Mouse (Mus musculus) embryonic facial prominence, embryonic 11.5 days (tissue): ENCODE measurements at regions not wholly inside any gene's neighbourhood (a gene's known extent, or its start where the extent isn't known, plus 50 kb on each side); places are given as distances from the start of the nearest gene placed in this dataset.

Source experiments
- ATAC-seq: fragments of 200-750 bp; cut with Nextera tagmentation; replicated peaks from 2 replicates; pipeline ENCODE4 v1.8.0; 2017; ENCODE audit warnings: low read depth; ENCODE audit not compliant: insufficient number of reproducible peaks, low FRiP score, low TSS enrichment
- DNase-seq: peaks from one replicate; pipeline ENCODE4 v3.0.0-alpha.2; 2015; ENCODE audit warnings: low spot score
- H3K27ac ChIP-seq: fragments of 300-500 bp; sonication (generic); replicated peaks from 2 replicates; pipeline ENCODE4 v1.5.1; 2014; ENCODE audit warnings: mild to moderate bottlenecking, low read depth, low read length, control low read depth
- H3K27me3 ChIP-seq: fragments of 300-500 bp; sonication (generic); 2 replicates; pipeline ENCODE4 v1.6.1; 2014; ENCODE audit warnings: mild to moderate bottlenecking, low read length, moderate library complexity, mixed read lengths; ENCODE audit not compliant: control insufficient read depth, insufficient read depth
- H3K36me3 ChIP-seq: fragments of 300-500 bp; sonication (generic); replicated peaks from 2 replicates; pipeline ENCODE4 v1.6.1; 2014; ENCODE audit warnings: low read depth, mild to moderate bottlenecking, low read length, moderate library complexity, mixed read lengths; ENCODE audit not compliant: control insufficient read depth, insufficient read depth
- H3K4me1 ChIP-seq: fragments of 300-500 bp; sonication (generic); 2 replicates; pipeline ENCODE4 v1.6.1; 2014; ENCODE audit warnings: low read length, mixed read lengths; ENCODE audit not compliant: control insufficient read depth, insufficient read depth
- H3K4me2 ChIP-seq: fragments of 300-500 bp; sonication (generic); 2 replicates; pipeline ENCODE4 v1.6.1; 2014; ENCODE audit warnings: low read depth, mild to moderate bottlenecking, control low read depth, low read length, moderate library complexity
- H3K4me3 ChIP-seq: fragments of 300-500 bp; sonication (generic); 2 replicates; pipeline ENCODE4 v1.5.1; 2014; ENCODE audit warnings: low read depth, low read length, control low read depth
- H3K9ac ChIP-seq: fragments of 300-500 bp; sonication (generic); replicated peaks from 2 replicates; pipeline ENCODE4 v1.6.1; 2014; ENCODE audit warnings: mild to moderate bottlenecking, control low read depth, low read length
- H3K9me3 ChIP-seq: fragments of 300-500 bp; sonication (generic); replicated peaks from 2 replicates; pipeline ENCODE4 v1.6.1; 2016; ENCODE audit warnings: mild to moderate bottlenecking, low read length, inconsistent platforms, mixed read lengths; ENCODE audit not compliant: control insufficient read depth
- WGBS: fragments of 180-500 bp; shearing (Covaris S2); extraction: QIAGEN DNeasy Blood & Tissue Kit; methylation state at CpG from one replicate; pipeline ENCODE4 v1.1.7; 2014; 5-methylcytosine and 5-hydroxymethylcytosine counted together

- Histone ChIP-seq H3K9me3 (no peaks in the 10 kb centered on the region), H3K4me3 (no peak overlapping the region), H3K9ac (no peak overlapping the region), H3K27ac (no peak overlapping the region), H3K27me3 (no peaks in the 10 kb centered on the region), H3K36me3 (no peaks in the 10 kb centered on the region), H3K4me1 (no peaks in the 10 kb centered on the region), H3K4me2 (no peak overlapping the region)
- DNase-seq (no peak), ATAC-seq (no peak)
- 91% methylated on average over 8 of the region's 8 CpGs for WGBS
These were observed 62.1 kb upstream of the Atp1a1 start for GRCm38 (mm10) chr3:101666583-101666982.

GRCm38 (mm10) chr3:101661184-101661992 lies 56.9 kb upstream of the Atp1a1 start:
- Histone ChIP-seq H3K27ac (no peak overlapping the region), H3K4me2 (no peak overlapping the region), H3K9ac (no peak overlapping the region), H3K4me3 (no peak overlapping the region), H3K27me3 (no peaks in the 10 kb centered on the region), H3K36me3 (no peaks in the 10 kb centered on the region), H3K9me3 (no peaks in the 10 kb centered on the region), H3K4me1 (no peaks in the 10 kb centered on the region)
- DNase-seq (peak; percentile 68), ATAC-seq (no peak; the same call in 1 of the 2 replicates)
- 42% methylated on average over 9 of the region's 9 CpGs for WGBS

GRCm38 (mm10) chr3:101660635-101661034 lies 56.2 kb upstream of the Atp1a1 start:
- Histone ChIP-seq H3K4me2 (no peak overlapping the region), H3K4me1 (no peaks in the 10 kb centered on the region), H3K27me3 (no peaks in the 10 kb centered on the region), H3K36me3 (no peaks in the 10 kb centered on the region), H3K27ac (no peak overlapping the region), H3K9me3 (no peaks in the 10 kb centered on the region), H3K9ac (no peak overlapping the region), H3K4me3 (no peak overlapping the region)
- WGBS: 47% methylated on average over 6 of the region's 6 CpGs
- ATAC-seq: no peak
- no peak for DNase-seq

- Histone ChIP-seq H3K4me2 (no peak overlapping the region), H3K9me3 (no peaks in the 10 kb centered on the region), H3K27me3 (no peaks in the 10 kb centered on the region), H3K36me3 (no peaks in the 10 kb centered on the region), H3K9ac (no peak overlapping the region), H3K4me1 (no peaks in the 10 kb centered on the region), H3K4me3 (no peak overlapping the region), H3K27ac (no peak overlapping the region)
- no peak for DNase-seq
- ATAC-seq: no peak
- WGBS: 89% methylated on average over 4 of the region's 4 CpGs
These were observed 55.7 kb upstream of the Atp1a1 start for GRCm38 (mm10) chr3:101660176-101660575.

GRCm38 (mm10) chr3:101657979-101658378 lies 53.5 kb upstream of the Atp1a1 start:
- no peaks in the 10 kb centered on the region for H3K9me3 ChIP-seq
- no peaks in the 10 kb centered on the region for H3K4me1 ChIP-seq
- no peak for DNase-seq
- no peak overlapping the region for H3K4me3 ChIP-seq
- no peak overlapping the region for H3K9ac ChIP-seq
- no peak for ATAC-seq
- H3K4me2 ChIP-seq: no peak overlapping the region
- H3K36me3 ChIP-seq: no peaks in the 10 kb centered on the region
- H3K27me3 ChIP-seq: no peaks in the 10 kb centered on the region
- H3K27ac ChIP-seq: no peak overlapping the region

- ATAC-seq (no peak), DNase-seq (no peak)
- Histone ChIP-seq H3K27ac (no peak overlapping the region), H3K36me3 (no peaks in the 10 kb centered on the region), H3K9ac (no peak overlapping the region), H3K4me1 (no peaks in the 10 kb centered on the region), H3K27me3 (no peaks in the 10 kb centered on the region), H3K4me3 (no peak overlapping the region), H3K9me3 (no peaks in the 10 kb centered on the region), H3K4me2 (no peak overlapping the region)
- 87% methylated on average over 4 of the region's 4 CpGs for WGBS
These were observed 50.2 kb upstream of the Atp1a1 start for GRCm38 (mm10) chr3:101654720-101655119.
